Mouse (Mus musculus) testis, adult 2 months (tissue): ENCODE measurements around the gene Sp2. TPM values are rescaled to one million over a fixed set of nuclear protein-coding genes. Genes with fewer than 3 reads are reported as not detected.
A peak's percentile ranks its signal among the peaks of the same experiment; 100 is the strongest.

Experiments used
- H3K27ac ChIP-seq: fragments of 200-500 bp; 2 replicates; pipeline ENCODE4 v1.5.1; 2012; ENCODE audit warnings: low read depth, low read length; ENCODE audit not compliant: control insufficient read depth, insufficient read depth
- H3K27me3 ChIP-seq: fragments of 200-500 bp; 2 replicates; pipeline ENCODE4 v1.6.1; 2012; ENCODE audit warnings: mild to moderate bottlenecking, low read length, moderate library complexity; ENCODE audit not compliant: control insufficient read depth, insufficient read depth
- H3K36me3 ChIP-seq: fragments of 200-500 bp; 2 replicates; pipeline ENCODE4 v1.6.1; 2012; ENCODE audit warnings: mild to moderate bottlenecking, low read length; ENCODE audit not compliant: control insufficient read depth, insufficient read depth
- H3K4me1 ChIP-seq: fragments of 200-500 bp; 2 replicates; pipeline ENCODE4 v1.6.1; 2012; ENCODE audit warnings: low read length; ENCODE audit not compliant: control insufficient read depth, insufficient read depth
- H3K4me3 ChIP-seq: fragments of 200-500 bp; 2 replicates; pipeline ENCODE4 v1.5.1; 2012; ENCODE audit warnings: low read depth, mild to moderate bottlenecking, low read length, moderate library complexity, mixed read lengths; ENCODE audit not compliant: control insufficient read depth
- CTCF ChIP-seq: fragments of 200-500 bp; IDR thresholded peaks from 2 replicates; pipeline ENCODE4 v1.5.1; 2012; ENCODE audit warnings: low read depth, mild to moderate bottlenecking, inconsistent platforms, low read length, moderate library complexity; ENCODE audit not compliant: control insufficient read depth, insufficient read depth, insufficient replicate concordance
- POLR2A ChIP-seq: fragments of 200-500 bp; IDR thresholded peaks from 2 replicates; pipeline ENCODE4 v1.6.1; 2012; ENCODE audit warnings: low read depth, mild to moderate bottlenecking, inconsistent platforms, low read length, moderate library complexity; ENCODE audit not compliant: control insufficient read depth
- polyA plus RNA-seq: library from polyadenylated mRNA; depleted of rRNA; stranded (reverse); fragments of >200 nt; gene quantifications from 2 replicates; pipeline ENCODE4 v1.2.3, GENCODE M21; 2012

The Sp2 gene
- polyA plus RNA-seq, 1 experiment = 17.9 TPM

- TF ChIP-seq CTCF (no peak), POLR2A (no peak)
- H3K27me3 ChIP-seq = no peaks in the 10 kb centered on the region
- no peak overlapping the region for H3K27ac ChIP-seq
These were observed 26.5 kb upstream of the Sp2 start for GRCm38 (mm10) chr11:97009198-97009790.

GRCm38 (mm10) chr11:97007093-97007794, 24.5 kb upstream of the Sp2 start:
- H3K4me1 ChIP-seq = no peaks in the 10 kb centered on the region
- TF ChIP-seq CTCF (no peak), POLR2A (no peak)

More at GRCm38 (mm10) chr11:97009198-97009790, 26.5 kb upstream of the Sp2 start:
- Histone ChIP-seq H3K4me3 (no peak overlapping the region), H3K4me1 (no peaks in the 10 kb centered on the region), H3K36me3 (no peaks in the 10 kb centered on the region)

GRCm38 (mm10) chr11:97003170-97003569, 20.4 kb upstream of the Sp2 start:
- no peaks in the 10 kb centered on the region for H3K36me3 ChIP-seq
- no peak overlapping the region for H3K27ac ChIP-seq
- no peaks in the 10 kb centered on the region for H3K4me1 ChIP-seq
- H3K27me3 ChIP-seq = no peaks in the 10 kb centered on the region
- H3K4me3 ChIP-seq = no peak overlapping the region
- TF ChIP-seq CTCF (no peak), POLR2A (no peak)

More at GRCm38 (mm10) chr11:97007093-97007794, 24.5 kb upstream of the Sp2 start:
- Histone ChIP-seq H3K27me3 (no peaks in the 10 kb centered on the region), H3K4me3 (no peak overlapping the region), H3K36me3 (no peaks in the 10 kb centered on the region), H3K27ac (no peak overlapping the region)

GRCm38 (mm10) chr11:96997380-96997956, 14.7 kb upstream of the Sp2 start:
- Histone ChIP-seq H3K36me3 (no peaks in the 10 kb centered on the region), H3K27ac (no peak overlapping the region), H3K27me3 (no peaks in the 10 kb centered on the region), H3K4me1 (peaks cover 10% of the 10 kb centered on the region), H3K4me3 (peak overlapping the region; percentile 52)
- TF ChIP-seq CTCF (no peak), POLR2A (no peak)

GRCm38 (mm10) chr11:96996773-96997379, 14.1 kb upstream of the Sp2 start:
- no peaks in the 10 kb centered on the region for H3K27me3 ChIP-seq

GRCm38 (mm10) chr11:96995836-96996772, 13.3 kb upstream of the Sp2 start:
- H3K27ac ChIP-seq = no peak overlapping the region
- H3K4me1 ChIP-seq = peaks cover 12% of the 10 kb centered on the region
- no peak overlapping the region for H3K4me3 ChIP-seq
- H3K27me3 ChIP-seq = no peaks in the 10 kb centered on the region
- H3K36me3 ChIP-seq = no peaks in the 10 kb centered on the region
- TF ChIP-seq CTCF (no peak), POLR2A (no peak)

More at GRCm38 (mm10) chr11:96996773-96997379, 14.1 kb upstream of the Sp2 start:
- Histone ChIP-seq H3K4me1 (peaks cover 12% of the 10 kb centered on the region), H3K36me3 (no peaks in the 10 kb centered on the region), H3K27ac (no peak overlapping the region), H3K4me3 (peak overlapping the region; percentile 52)
- TF ChIP-seq CTCF (no peak), POLR2A (no peak)

- no peaks in the 10 kb centered on the region for H3K36me3 ChIP-seq
- TF ChIP-seq POLR2A (no peak), CTCF (no peak)
- no peak overlapping the region for H3K4me3 ChIP-seq
- H3K4me1 ChIP-seq = peaks cover 12% of the 10 kb centered on the region
- H3K27me3 ChIP-seq = no peaks in the 10 kb centered on the region
- H3K27ac ChIP-seq = no peak overlapping the region
These were observed 12.3 kb upstream of the Sp2 start for GRCm38 (mm10) chr11:96995031-96995430.
